Mouse (Mus musculus) thymus, postnatal 10 days (tissue): ENCODE measurements at regions not wholly inside any gene's neighbourhood (a gene's known extent, or its start where the extent isn't known, plus 50 kb on each side); places are given as distances from the start of the nearest gene placed in this dataset.

Experiments
- DNase-seq, 2 experiments: peaks; one replicate each; pipeline ENCODE4 v3.0.0; 2021; ENCODE audit warnings: low spot score in 2 of 2

GRCm38 (mm10) chr3:61849317-61849716 is 483.6 kb upstream of the B430305J03Rik start:
- DNase-seq, result no peak

GRCm38 (mm10) chr3:61846703-61847102 is 481.0 kb upstream of the B430305J03Rik start:
- DNase-seq, result no peak

DNA sequence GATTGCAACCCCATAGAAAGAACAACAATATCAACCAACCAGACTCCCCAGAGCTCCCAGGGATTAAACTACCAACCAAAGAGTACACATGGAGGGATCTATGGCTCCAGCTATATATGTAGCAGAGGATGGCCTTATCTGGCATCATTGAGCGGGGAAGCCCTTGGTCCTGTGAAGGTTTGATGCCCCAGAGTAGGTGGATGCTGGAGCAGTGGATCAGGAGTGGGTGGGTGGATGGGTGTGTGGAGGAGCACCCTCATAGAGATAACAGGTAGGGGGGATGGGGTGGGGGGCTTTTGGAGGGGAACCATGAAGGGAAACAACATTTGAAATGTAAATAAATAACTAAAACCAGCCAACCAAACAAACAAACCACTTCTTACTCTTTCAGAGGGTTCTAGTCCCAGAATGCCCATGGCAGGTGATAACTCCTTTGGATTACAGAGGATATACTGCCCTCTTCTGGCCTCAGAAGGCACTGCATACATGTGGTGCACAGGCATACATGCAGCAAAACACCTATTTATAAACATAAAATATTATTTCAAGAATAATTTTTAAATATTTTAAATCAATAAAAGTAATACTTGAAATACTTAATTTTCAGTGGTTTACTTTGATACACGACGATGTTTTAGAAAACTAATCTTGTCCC is 473.7 kb upstream of the B430305J03Rik start:
- peak in 1 of 2 experiments; percentile 15 for DNase-seq

DNA sequence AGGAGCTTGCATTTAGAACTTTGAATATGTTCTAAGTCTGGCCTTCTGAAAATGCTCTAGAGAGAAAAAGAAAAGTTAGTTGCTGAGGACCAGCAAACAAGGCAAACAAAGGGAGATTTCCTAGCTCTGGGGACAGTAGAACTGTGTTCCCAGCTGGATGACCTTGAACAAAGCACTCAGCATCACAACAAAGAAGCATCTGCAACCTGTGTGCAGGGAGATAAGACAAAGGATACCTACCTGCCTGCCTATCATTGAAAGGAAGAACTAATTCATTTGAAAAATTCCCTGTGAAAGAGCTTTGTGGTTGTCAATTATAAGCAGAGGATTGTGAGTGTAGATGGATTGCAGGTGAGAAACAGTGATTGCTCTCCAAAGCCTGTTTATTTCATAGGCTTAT is 451.1 kb upstream of the B430305J03Rik start:
- no peak for DNase-seq

DNA sequence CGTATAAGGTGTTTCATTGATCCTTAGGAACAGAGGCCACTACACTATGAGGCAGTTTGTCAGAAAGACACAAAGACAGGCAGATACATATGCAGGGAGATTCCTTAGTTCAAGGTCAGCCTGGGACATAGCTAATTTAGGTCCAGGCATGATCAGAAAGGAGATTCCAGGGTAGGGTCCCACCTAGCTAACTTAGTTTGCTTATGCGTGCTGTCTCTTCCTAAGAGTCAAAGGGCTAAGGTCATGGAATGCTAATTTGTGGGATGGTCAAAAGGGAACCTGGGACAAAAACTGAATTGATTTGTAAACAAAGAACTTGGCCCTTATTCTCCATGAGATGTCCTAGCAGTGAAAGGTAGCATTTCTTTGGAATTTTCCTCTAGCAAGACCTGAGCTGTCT is 430.3 kb upstream of the B430305J03Rik start:
- no peak for DNase-seq

GRCm38 (mm10) chr3:61790674-61791073 is 424.9 kb upstream of the B430305J03Rik start:
- no peak for DNase-seq
